Mouse (Mus musculus) limb, embryonic 14.5 days (tissue): ENCODE results near the gene Rabggtb. TPM values are rescaled to one million over a fixed set of nuclear protein-coding genes. Genes with fewer than 3 reads are reported as not detected.
"Not testable (repeated sequence)": the region's sequence is repeated elsewhere in the genome, so short reads cannot be mapped to it uniquely, and the experiment has no call there.

Experiments used
- ATAC-seq: fragments of 200-750 bp; cut with Nextera tagmentation; 2 replicates; pipeline ENCODE4 v1.8.0; 2017; ENCODE audit warnings: low read depth, moderate number of reproducible peaks, moderate TSS enrichment; ENCODE audit not compliant: low FRiP score
- DNase-seq: peaks from one replicate; pipeline ENCODE4 v3.0.0-alpha.2; 2015; ENCODE audit warnings: low spot score
- H3K27ac ChIP-seq: fragments of 300-500 bp; sonication (generic); replicated peaks from 2 replicates; pipeline ENCODE4 v1.5.1; 2014; ENCODE audit warnings: low read depth, mild to moderate bottlenecking, low read length, moderate library complexity, mixed read lengths
- H3K27me3 ChIP-seq: fragments of 300-500 bp; sonication (generic); 2 replicates; pipeline ENCODE4 v1.6.1; 2014; ENCODE audit warnings: low read length, mixed read lengths; ENCODE audit not compliant: control insufficient read depth, insufficient read depth
- H3K36me3 ChIP-seq: fragments of 300-500 bp; sonication (generic); 2 replicates; pipeline ENCODE4 v1.6.1; 2014; ENCODE audit warnings: mild to moderate bottlenecking, low read length, moderate library complexity, mixed read lengths; ENCODE audit not compliant: control insufficient read depth, insufficient read depth
- H3K4me1 ChIP-seq: fragments of 300-500 bp; sonication (generic); 2 replicates; pipeline ENCODE4 v1.6.1; 2014; ENCODE audit warnings: antibody characterized with exemption, low read length, mixed read lengths; ENCODE audit not compliant: control insufficient read depth, insufficient read depth
- H3K4me2 ChIP-seq: fragments of 300-500 bp; sonication (generic); replicated peaks from 2 replicates; pipeline ENCODE4 v1.6.1; 2014; ENCODE audit warnings: low read depth, mild to moderate bottlenecking, low read length, moderate library complexity; ENCODE audit not compliant: severe bottlenecking
- H3K4me3 ChIP-seq: fragments of 300-500 bp; sonication (generic); replicated peaks from 2 replicates; pipeline ENCODE4 v1.5.1; 2014; ENCODE audit warnings: low read length
- H3K9ac ChIP-seq: fragments of 300-500 bp; sonication (generic); 2 replicates; pipeline ENCODE4 v1.6.1; 2014; ENCODE audit warnings: mild to moderate bottlenecking, low read depth, low read length, moderate library complexity; ENCODE audit not compliant: severe bottlenecking
- H3K9me3 ChIP-seq: fragments of 300-500 bp; sonication (generic); 2 replicates; pipeline ENCODE4 v1.6.1; 2016; ENCODE audit warnings: low read length; ENCODE audit not compliant: control insufficient read depth
- POLR2A ChIP-seq: fragments of 200-500 bp; IDR thresholded peaks from 2 replicates; pipeline ENCODE4 v1.8.0; 2012; ENCODE audit warnings: inconsistent platforms, mild to moderate bottlenecking, moderate library complexity, borderline replicate concordance; ENCODE audit not compliant: insufficient read depth, insufficient read length; ENCODE audit errors: extremely low read depth
- WGBS: fragments of 180-500 bp; shearing (Covaris S2); extraction: QIAGEN DNeasy Blood & Tissue Kit; methylation state at CpG from one replicate; pipeline ENCODE4 v1.1.7; 2014; 5-methylcytosine and 5-hydroxymethylcytosine counted together
- polyA plus RNA-seq, 2 experiments: library from polyadenylated mRNA; depleted of rRNA in 1 of 2; stranded (reverse) in 1 of 2; unstranded in 1 of 2; fragments of >200 nt; fragmentation: Nextera tagmentation in 1 of 2; extraction: Ambion mirVana in 1 of 2; gene quantifications; 2 replicates each; pipeline versions ENCODE4 v1.2.1 to v1.2.3; 2012 to 2014

The Rabggtb gene
- polyA plus RNA-seq, 2 experiments, result 50.7 to 115 TPM

DNA sequence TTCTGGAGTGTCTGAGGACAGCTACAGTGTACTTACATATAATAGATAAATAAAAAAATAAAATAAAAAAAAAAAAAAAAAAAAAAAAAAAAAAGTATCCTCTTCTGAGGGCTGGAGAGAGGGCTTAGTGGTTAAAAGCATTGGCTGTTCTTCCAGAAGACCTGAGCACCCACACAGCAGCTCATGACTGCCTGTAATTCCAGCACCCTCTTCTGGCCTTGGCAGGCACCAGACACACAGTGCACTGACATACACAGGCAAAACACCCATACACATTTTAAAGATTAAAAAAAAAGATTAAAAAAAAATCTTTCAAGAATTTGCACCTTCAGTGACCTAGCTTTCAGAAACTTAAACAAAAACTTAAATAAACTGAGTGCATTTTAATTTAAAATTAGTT is 26.5 kb downstream of the Rabggtb start:
- Histone ChIP-seq H3K4me2 (no peak overlapping the region), H3K27me3 (no peaks in the 10 kb centered on the region), H3K9me3 (no peaks in the 10 kb centered on the region), H3K36me3 (no peaks in the 10 kb centered on the region), H3K27ac (no peak overlapping the region), H3K4me1 (no peaks in the 10 kb centered on the region), H3K9ac (no peak overlapping the region), H3K4me3 (no peak overlapping the region)
- DNase-seq (no peak), ATAC-seq (no peak)
- TF ChIP-seq POLR2A, result no peak

DNA sequence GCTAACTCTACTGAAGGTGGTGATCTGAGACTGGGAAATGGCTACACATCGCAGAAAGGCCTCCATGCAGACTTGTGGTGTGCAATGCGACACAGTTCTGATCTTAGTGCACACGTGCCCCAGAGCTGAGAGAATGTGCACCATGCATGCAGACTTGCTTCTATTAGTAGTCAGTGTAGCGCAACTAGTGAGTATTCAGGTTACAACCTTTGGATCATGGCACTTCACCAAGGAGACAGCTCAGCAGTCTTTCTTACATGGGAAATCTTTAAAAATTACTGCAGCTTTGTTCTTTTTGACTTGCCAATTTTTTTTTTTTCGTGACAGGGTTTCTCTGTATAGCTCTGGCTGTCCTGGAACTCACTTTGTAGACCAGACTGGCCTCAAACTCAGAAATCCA is 41.4 kb downstream of the Rabggtb start:
- H3K9me3 ChIP-seq, result no peaks in the 10 kb centered on the region
- no peaks in the 10 kb centered on the region for H3K4me1 ChIP-seq
- no peak overlapping the region for H3K4me2 ChIP-seq
- no peak for TF ChIP-seq POLR2A
- no peaks in the 10 kb centered on the region for H3K27me3 ChIP-seq
- H3K9ac ChIP-seq, result no peak overlapping the region
- DNase-seq, result no peak
- no peaks in the 10 kb centered on the region for H3K36me3 ChIP-seq
- no peak overlapping the region for H3K27ac ChIP-seq
- no peak for ATAC-seq
- no peak overlapping the region for H3K4me3 ChIP-seq
- WGBS, result 83% methylated on average over 5 of the region's 5 CpGs

DNA sequence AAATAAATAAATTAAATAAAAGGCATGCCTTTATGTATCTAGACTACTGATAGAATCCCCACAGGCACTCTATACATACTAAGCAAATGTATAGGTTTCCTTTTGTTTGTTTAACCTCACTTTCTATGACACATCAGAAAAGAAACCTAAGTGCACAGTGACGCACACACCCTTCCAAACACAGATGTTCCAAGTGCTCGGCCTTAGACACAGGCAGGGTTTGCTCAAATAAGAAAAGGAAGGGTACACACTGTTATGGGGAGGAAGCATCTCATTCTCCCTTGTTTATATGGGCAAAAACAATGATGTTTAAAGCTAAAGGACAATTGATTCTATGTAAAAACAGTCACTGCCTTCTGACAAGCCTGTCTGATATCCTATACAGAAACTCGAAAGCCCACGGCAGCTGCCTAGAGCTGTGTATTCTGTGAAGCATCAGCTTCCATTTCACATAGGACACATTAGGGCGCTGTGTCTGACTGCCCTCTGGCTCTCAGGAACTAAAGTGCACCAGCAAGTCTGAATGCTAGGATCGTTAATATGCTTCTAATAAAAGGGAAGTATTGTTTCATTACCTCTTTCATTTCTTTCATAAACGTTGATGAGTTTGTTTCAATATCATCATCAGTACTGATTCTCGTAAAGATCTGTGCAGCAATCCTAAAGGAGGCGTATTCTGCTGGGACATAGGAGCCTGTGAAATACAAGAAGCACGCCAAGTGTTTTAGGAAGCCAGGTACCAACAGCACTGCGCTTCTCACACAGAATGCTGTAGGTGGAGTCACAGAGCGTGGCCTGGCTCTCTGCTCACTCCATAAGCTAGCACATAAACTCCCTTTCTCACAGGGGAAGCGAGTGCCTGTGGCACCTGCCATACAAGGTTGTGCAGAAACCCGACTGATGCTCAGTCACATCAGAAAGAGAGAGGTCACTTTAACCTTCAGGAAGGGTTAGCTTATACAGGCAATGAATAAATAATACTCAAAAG is 45.4 kb downstream of the Rabggtb start:
- H3K9me3 ChIP-seq, result no peaks in the 10 kb centered on the region
- no peak overlapping the region for H3K27ac ChIP-seq
- no peak overlapping the region for H3K4me2 ChIP-seq
- H3K4me3 ChIP-seq, result no peak overlapping the region
- no peaks in the 10 kb centered on the region for H3K27me3 ChIP-seq
- H3K9ac ChIP-seq, result no peak overlapping the region
- TF ChIP-seq POLR2A, result no peak
- WGBS, result 60% methylated on average over 14 of the region's 14 CpGs
- no peak; the same call in 1 of the 2 replicates for ATAC-seq
- no peak for DNase-seq
- no peaks in the 10 kb centered on the region for H3K4me1 ChIP-seq
- H3K36me3 ChIP-seq, result no peaks in the 10 kb centered on the region

DNA sequence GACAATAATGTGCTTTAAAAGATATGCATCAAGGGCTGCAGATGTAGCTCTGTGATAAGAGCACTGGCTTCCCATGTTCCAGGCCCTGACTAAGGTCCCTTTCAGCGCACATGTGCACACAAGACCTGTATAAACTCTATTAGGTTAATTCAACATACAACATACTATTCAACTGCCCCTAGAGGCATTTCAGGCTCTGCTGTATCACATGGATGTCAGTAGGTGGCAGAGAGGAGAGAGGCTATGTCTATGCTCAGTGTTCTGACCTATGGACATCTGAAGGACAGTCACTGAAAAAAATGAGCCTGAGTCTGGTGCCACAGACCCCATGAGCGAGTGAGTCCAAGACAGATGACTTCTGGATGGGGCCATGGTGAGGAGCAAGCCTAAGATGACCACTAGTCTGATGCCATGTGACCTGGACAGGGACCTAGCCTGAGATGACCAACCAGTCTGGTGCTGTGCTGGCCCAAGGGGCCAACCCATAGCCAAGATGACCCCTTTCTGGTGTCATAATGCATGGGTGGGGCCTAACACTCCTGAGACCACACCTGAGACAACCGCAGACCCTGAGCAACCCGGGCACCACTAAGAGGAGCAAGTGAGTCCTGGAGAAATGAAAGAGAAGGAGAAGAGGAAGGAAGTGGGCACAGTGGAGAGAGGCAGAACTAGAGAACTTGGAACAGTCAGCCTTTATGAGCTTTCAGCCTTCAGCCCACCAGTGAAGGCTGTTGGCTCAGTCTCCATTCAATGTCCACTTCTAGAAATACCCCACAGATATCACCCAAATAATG is 48.0 kb downstream of the Rabggtb start:
- DNase-seq, result no peak
- H3K9me3 ChIP-seq, result no peaks in the 10 kb centered on the region
- WGBS, result 87% methylated on average over 4 of the region's 4 CpGs
- no peaks in the 10 kb centered on the region for H3K27me3 ChIP-seq
- no peaks in the 10 kb centered on the region for H3K36me3 ChIP-seq
- H3K27ac ChIP-seq, result no peak overlapping the region
- no peak overlapping the region for H3K4me3 ChIP-seq
- no peak overlapping the region for H3K9ac ChIP-seq
- no peak for ATAC-seq
- H3K4me1 ChIP-seq, result no peaks in the 10 kb centered on the region
- TF ChIP-seq POLR2A, result no peak
- H3K4me2 ChIP-seq, result no peak overlapping the region

GRCm38 (mm10) chr3:153863816-153864215 is 49.0 kb downstream of the Rabggtb start:
- Histone ChIP-seq H3K4me3 (no peak overlapping the region), H3K9me3 (no peaks in the 10 kb centered on the region), H3K4me2 (no peak overlapping the region), H3K36me3 (no peaks in the 10 kb centered on the region), H3K27me3 (no peaks in the 10 kb centered on the region), H3K9ac (no peak overlapping the region), H3K4me1 (no peaks in the 10 kb centered on the region), H3K27ac (no peak overlapping the region)
- 80% methylated on average over 2 of the region's 2 CpGs for WGBS
- TF ChIP-seq POLR2A, result no peak
- DNase-seq (no peak), ATAC-seq (no peak)

DNA sequence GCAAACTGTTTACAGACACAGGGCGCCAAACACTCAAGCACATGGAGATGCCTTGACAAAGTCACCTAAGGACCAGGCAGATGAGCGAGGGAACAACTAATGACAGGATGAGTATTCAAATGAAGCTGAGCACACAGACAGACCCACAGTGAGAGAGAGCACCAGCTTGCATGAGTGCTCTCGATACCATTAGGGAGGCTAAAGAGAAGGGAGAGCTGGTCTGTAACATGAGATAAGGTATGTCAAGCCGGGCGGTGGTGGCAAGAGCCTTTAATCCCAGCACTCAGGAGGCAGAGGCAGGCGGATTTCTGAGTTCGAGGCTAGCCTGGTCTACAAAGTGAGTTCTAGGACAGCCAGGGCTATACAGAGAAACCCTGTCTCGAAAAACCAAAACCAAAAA is 52.4 kb downstream of the Rabggtb start:
- not testable (repeated sequence) for H3K36me3 ChIP-seq, H3K27ac ChIP-seq, H3K27me3 ChIP-seq, H3K4me2 ChIP-seq, H3K4me3 ChIP-seq, H3K9me3 ChIP-seq, H3K9ac ChIP-seq, ATAC-seq, H3K4me1 ChIP-seq, DNase-seq
- 82% methylated on average over 8 of the region's 8 CpGs for WGBS
